Mouse (Mus musculus): Measurements from ENCODE around the gene Kcnc3. TPM values are rescaled to one million over a fixed set of nuclear protein-coding genes. Genes with fewer than 3 reads are reported as not detected.

Gene Kcnc3
- polyA plus RNA-seq (2012; rRNA removed) = 54.9 and 62.0 TPM in 2 replicates

GRCm38 (mm10) chr7:44590402-44591347 lies at the start of gene Kcnc3:
Kcnc3 (plus strand) TSS chr7:44590664.
- Histone ChIP-seq H3K4me1 (ENCODE audit: control insufficient read depth, insufficient read depth, low read length) (peaks cover 5% of the 10 kb centered on the region; the same call in 1 of the 2 replicates), H3K4me3 (ENCODE audit: insufficient read depth, low read length) (peak within 1 kb of the TSS; percentile 43), H3K27ac (ENCODE audit: insufficient read depth, low read length) (peak within 1 kb of the TSS; percentile 47; the same call in 1 of the 2 replicates)
- TF ChIP-seq CTCF (IDR thresholded peaks at IDR 0.05; ENCODE audit: extremely low read depth, insufficient read depth, low read length) (no peak), POLR2A (IDR thresholded peaks at IDR 0.05; ENCODE audit: extremely low read depth, insufficient read depth, low read length) (peak; percentile 73)

- H3K4me3 ChIP-seq (ENCODE audit: insufficient read depth, low read length) = no peak overlapping the region
- H3K4me1 ChIP-seq (ENCODE audit: control insufficient read depth, insufficient read depth, low read length) = no peaks in the 10 kb centered on the region
- no peak for TF ChIP-seq CTCF (IDR thresholded peaks at IDR 0.05; ENCODE audit: extremely low read depth, insufficient read depth, low read length)
- no peak for TF ChIP-seq POLR2A (IDR thresholded peaks at IDR 0.05; ENCODE audit: extremely low read depth, insufficient read depth, low read length)
- H3K27ac ChIP-seq (ENCODE audit: insufficient read depth, low read length) = no peak overlapping the region
These were observed 47.9 kb upstream of the Kcnc3 start for GRCm38 (mm10) chr7:44542555-44542954.

- Histone ChIP-seq H3K27ac (ENCODE audit: insufficient read depth, low read length) (no peak overlapping the region), H3K4me3 (ENCODE audit: insufficient read depth, low read length) (no peak overlapping the region), H3K4me1 (ENCODE audit: control insufficient read depth, insufficient read depth, low read length) (no peaks in the 10 kb centered on the region)
- TF ChIP-seq CTCF (IDR thresholded peaks at IDR 0.05; ENCODE audit: extremely low read depth, insufficient read depth, low read length) = no peak
- no peak for TF ChIP-seq POLR2A (IDR thresholded peaks at IDR 0.05; ENCODE audit: extremely low read depth, insufficient read depth, low read length)
These were observed 47.4 kb upstream of the Kcnc3 start for GRCm38 (mm10) chr7:44543071-44543470.

- Histone ChIP-seq H3K4me3 (ENCODE audit: insufficient read depth, low read length) (no peak overlapping the region), H3K4me1 (ENCODE audit: control insufficient read depth, insufficient read depth, low read length) (no peaks in the 10 kb centered on the region), H3K27ac (ENCODE audit: insufficient read depth, low read length) (no peak overlapping the region)
- no peak for TF ChIP-seq POLR2A (IDR thresholded peaks at IDR 0.05; ENCODE audit: extremely low read depth, insufficient read depth, low read length)
- TF ChIP-seq CTCF (IDR thresholded peaks at IDR 0.05; ENCODE audit: extremely low read depth, insufficient read depth, low read length) = no peak
These were observed 44.2 kb upstream of the Kcnc3 start for GRCm38 (mm10) chr7:44546274-44546673.

GRCm38 (mm10) chr7:44547041-44547440 lies 43.4 kb upstream of the Kcnc3 start:
- H3K27ac ChIP-seq (ENCODE audit: insufficient read depth, low read length) = no peak overlapping the region
- no peak for TF ChIP-seq CTCF (IDR thresholded peaks at IDR 0.05; ENCODE audit: extremely low read depth, insufficient read depth, low read length)
- TF ChIP-seq POLR2A (IDR thresholded peaks at IDR 0.05; ENCODE audit: extremely low read depth, insufficient read depth, low read length) = no peak
- no peak overlapping the region for H3K4me3 ChIP-seq (ENCODE audit: insufficient read depth, low read length)
- H3K4me1 ChIP-seq (ENCODE audit: control insufficient read depth, insufficient read depth, low read length) = no peaks in the 10 kb centered on the region

- no peak overlapping the region; the same call in 1 of the 2 replicates for H3K4me3 ChIP-seq (ENCODE audit: insufficient read depth, low read length)
- TF ChIP-seq CTCF (IDR thresholded peaks at IDR 0.05; ENCODE audit: extremely low read depth, insufficient read depth, low read length) (no peak), POLR2A (IDR thresholded peaks at IDR 0.05; ENCODE audit: extremely low read depth, insufficient read depth, low read length) (no peak)
- no peak overlapping the region for H3K27ac ChIP-seq (ENCODE audit: insufficient read depth, low read length)
- H3K4me1 ChIP-seq (ENCODE audit: control insufficient read depth, insufficient read depth, low read length) = no peaks in the 10 kb centered on the region
These were observed 42.7 kb upstream of the Kcnc3 start for GRCm38 (mm10) chr7:44547725-44548124.

- Histone ChIP-seq H3K4me1 (ENCODE audit: control insufficient read depth, insufficient read depth, low read length) (0 out of 2 replicates have a peak, but pooled peaks cover 1% of the 10 kb centered on the region), H3K4me3 (ENCODE audit: insufficient read depth, low read length) (peak within 1 kb of the TSS; percentile 42), H3K27ac (ENCODE audit: insufficient read depth, low read length) (no peak within 1 kb of the TSS)
- peak; percentile 44; the same call in 1 of the 2 replicates for TF ChIP-seq POLR2A (IDR thresholded peaks at IDR 0.05; ENCODE audit: extremely low read depth, insufficient read depth, low read length)
- peak; percentile 80 for TF ChIP-seq CTCF (IDR thresholded peaks at IDR 0.05; ENCODE audit: extremely low read depth, insufficient read depth, low read length)
These were observed 41.9 kb upstream of the Kcnc3 start, which contains the start of gene Pold1 for GRCm38 (mm10) chr7:44548497-44549087. Pold1 (minus strand) TSS chr7:44548849.

- Histone ChIP-seq H3K27ac (ENCODE audit: insufficient read depth, low read length) (no peak overlapping the region), H3K4me3 (ENCODE audit: insufficient read depth, low read length) (no peak overlapping the region), H3K4me1 (ENCODE audit: control insufficient read depth, insufficient read depth, low read length) (0 out of 2 replicates have a peak, but pooled peaks cover 1% of the 10 kb centered on the region)
- TF ChIP-seq POLR2A (IDR thresholded peaks at IDR 0.05; ENCODE audit: extremely low read depth, insufficient read depth, low read length) (no peak), CTCF (IDR thresholded peaks at IDR 0.05; ENCODE audit: extremely low read depth, insufficient read depth, low read length) (no peak)
These were observed 40.6 kb upstream of the Kcnc3 start for GRCm38 (mm10) chr7:44549621-44550408.

GRCm38 (mm10) chr7:44550409-44550678 lies 40.1 kb upstream of the Kcnc3 start:
- H3K4me3 ChIP-seq (ENCODE audit: insufficient read depth, low read length) = no peak overlapping the region
- 0 out of 2 replicates have a peak, but pooled peaks cover 1% of the 10 kb centered on the region for H3K4me1 ChIP-seq (ENCODE audit: control insufficient read depth, insufficient read depth, low read length)
- H3K27ac ChIP-seq (ENCODE audit: insufficient read depth, low read length) = no peak overlapping the region
- TF ChIP-seq CTCF (IDR thresholded peaks at IDR 0.05; ENCODE audit: extremely low read depth, insufficient read depth, low read length) (no peak), POLR2A (IDR thresholded peaks at IDR 0.05; ENCODE audit: extremely low read depth, insufficient read depth, low read length) (no peak)
